8 mouse cellular contexts compared by ENCODE assay signal in genomic region chr3:96340611-96341312, GRCm38 (mm10). TPM values are rescaled to one million over a fixed set of nuclear protein-coding genes. Genes with fewer than 3 reads are reported as not detected.
A peak's percentile ranks its signal among the peaks of the same experiment; 100 is the strongest.
DNase-seq lines count a peak whose midpoint lies in the region; ATAC-seq and TF ChIP-seq lines count a peak whose summit lies in the region.

No protein-coding gene starts in this region.

- no peak overlapping the region for H3K27ac ChIP-seq in forebrain, embryonic 10.5 days
- no peak overlapping the region for H3K27ac ChIP-seq in forebrain, embryonic 13.5 days
- no peak overlapping the region for H3K27ac ChIP-seq in stomach, embryonic 15.5 days
- no peak overlapping the region for H3K27ac ChIP-seq in stomach, postnatal 0 days (replicated peaks)
- H3K27ac ChIP-seq in limb, embryonic 10.5 days = no peak overlapping the region

- TF ChIP-seq EP300 in stomach, postnatal 0 days (optimal IDR thresholded peaks at IDR 0.05) = no peak

- 3% methylated on average over 24 of the region's 24 CpGs for WGBS in forebrain, embryonic 10.5 days
- WGBS in forebrain, embryonic 13.5 days = 3% methylated on average over 24 of the region's 24 CpGs
- 5% methylated on average over 24 of the region's 24 CpGs for WGBS in stomach, embryonic 15.5 days
- WGBS in stomach, postnatal 0 days = 4% methylated on average over 24 of the region's 24 CpGs
- WGBS in limb, embryonic 10.5 days = 5% methylated on average over 24 of the region's 24 CpGs

- H3K27me3 ChIP-seq in forebrain, embryonic 10.5 days (ENCODE audit: poor library complexity, severe bottlenecking) = peaks cover 93% of the 10 kb centered on the region
- H3K27me3 ChIP-seq in forebrain, embryonic 13.5 days = peaks cover 86% of the 10 kb centered on the region
- peaks cover 53% of the 10 kb centered on the region for H3K27me3 ChIP-seq in stomach, embryonic 15.5 days (replicated peaks)
- H3K27me3 ChIP-seq in stomach, postnatal 0 days (ENCODE audit: control insufficient read depth, insufficient read depth, low read length) = peaks cover 20% of the 10 kb centered on the region; the same call in 1 of the 2 replicates
- peaks cover 72% of the 10 kb centered on the region for H3K27me3 ChIP-seq in limb, embryonic 10.5 days (ENCODE audit: low read depth, poor library complexity, severe bottlenecking)

- TF ChIP-seq CTCF in stomach, postnatal 0 days (IDR thresholded peaks at IDR 0.05; ENCODE audit: low read depth) = no peak

- H3K36me3 ChIP-seq in forebrain, embryonic 10.5 days (replicated peaks) = no peaks in the 10 kb centered on the region
- H3K36me3 ChIP-seq in forebrain, embryonic 13.5 days (ENCODE audit: poor library complexity, severe bottlenecking) = no peaks in the 10 kb centered on the region
- H3K36me3 ChIP-seq in stomach, embryonic 15.5 days = no peaks in the 10 kb centered on the region
- H3K36me3 ChIP-seq in stomach, postnatal 0 days (ENCODE audit: control insufficient read depth, insufficient read depth, low read length) = no peaks in the 10 kb centered on the region
- no peaks in the 10 kb centered on the region for H3K36me3 ChIP-seq in limb, embryonic 10.5 days

- no peaks in the 10 kb centered on the region for H3K9me3 ChIP-seq in forebrain, embryonic 10.5 days
- H3K9me3 ChIP-seq in forebrain, embryonic 13.5 days (replicated peaks) = no peaks in the 10 kb centered on the region
- H3K9me3 ChIP-seq in stomach, embryonic 15.5 days = no peaks in the 10 kb centered on the region
- H3K9me3 ChIP-seq in stomach, postnatal 0 days (ENCODE audit: control insufficient read depth, low read length) = no peaks in the 10 kb centered on the region
- H3K9me3 ChIP-seq in limb, embryonic 10.5 days (replicated peaks) = no peaks in the 10 kb centered on the region

- peaks cover 15% of the 10 kb centered on the region for H3K4me1 ChIP-seq in forebrain, embryonic 10.5 days
- H3K4me1 ChIP-seq in forebrain, embryonic 13.5 days = no peaks in the 10 kb centered on the region
- no peaks in the 10 kb centered on the region for H3K4me1 ChIP-seq in stomach, embryonic 15.5 days
- no peaks in the 10 kb centered on the region for H3K4me1 ChIP-seq in stomach, postnatal 0 days (replicated peaks; ENCODE audit: control insufficient read depth, insufficient read depth)
- peaks cover 6% of the 10 kb centered on the region; the same call in 1 of the 2 replicates for H3K4me1 ChIP-seq in limb, embryonic 10.5 days

- no peak overlapping the region for H3K4me2 ChIP-seq in forebrain, embryonic 13.5 days
- H3K4me2 ChIP-seq in stomach, embryonic 15.5 days = peak overlapping the region; percentile 38
- H3K4me2 ChIP-seq in stomach, postnatal 0 days (replicated peaks; ENCODE audit: low read depth) = no peak overlapping the region

- no peak for ATAC-seq in forebrain, embryonic 13.5 days
- ATAC-seq in stomach, embryonic 15.5 days (ENCODE audit: insufficient read depth, low FRiP score, low read depth) = peak; percentile 63; the same call in 1 of the 2 replicates
- no peak for ATAC-seq in stomach, postnatal 0 days (ENCODE audit: low FRiP score, low TSS enrichment)

- peak; percentile 63 for DNase-seq in forebrain, embryonic 10.5 days (ENCODE audit: extremely low spot score, low spot score)
- no peak for DNase-seq in stomach, postnatal 0 days (ENCODE audit: low spot score)
- DNase-seq in limb, embryonic 10.5 days (ENCODE audit: low spot score) = peak; percentile 50
- DNase-seq in thymus, postnatal 25 days = peak; percentile 47
- no peak for DNase-seq in adrenal gland, postnatal 4 days (ENCODE audit: low spot score in 2 of 2)
- DNase-seq in urinary bladder, postnatal 14 days (ENCODE audit: low spot score) = no peak

- H3K4me3 ChIP-seq in forebrain, embryonic 10.5 days = peak overlapping the region; percentile 40
- H3K4me3 ChIP-seq in forebrain, embryonic 13.5 days = no peak overlapping the region
- peak overlapping the region; percentile 22; the same call in 1 of the 2 replicates for H3K4me3 ChIP-seq in stomach, embryonic 15.5 days (replicated peaks)
- no peak overlapping the region for H3K4me3 ChIP-seq in stomach, postnatal 0 days (ENCODE audit: low read depth, low read length)
- H3K4me3 ChIP-seq in limb, embryonic 10.5 days = peak overlapping the region; percentile 37; the same call in 1 of the 2 replicates

- H3K9ac ChIP-seq in forebrain, embryonic 13.5 days = no peak overlapping the region
- H3K9ac ChIP-seq in stomach, embryonic 15.5 days = no peak overlapping the region
- H3K9ac ChIP-seq in stomach, postnatal 0 days (ENCODE audit: low read length) = no peak overlapping the region

RNA-seq across cellular contexts. Expression of gene Fcgr1, which starts 47.0 kb away (rescaled TPM):
- polyA plus RNA-seq in forebrain, embryonic 10.5 days (2016; fragmentation: Nextera tagmentation; extraction: Ambion mirVana) = 0.84 and 1.3 TPM in 2 replicates
- 0.56 and 1.0 TPM in 2 replicates for polyA plus RNA-seq in forebrain, embryonic 13.5 days (2015; fragmentation: Nextera tagmentation; extraction: Ambion mirVana)
- polyA plus RNA-seq in stomach, embryonic 15.5 days (2015; fragmentation: Nextera tagmentation; extraction: Ambion mirVana) = 3.8 and 4.4 TPM in 2 replicates
- 2.5 and 3.8 TPM in 2 replicates for polyA plus RNA-seq in stomach, postnatal 0 days (2015; fragmentation: Nextera tagmentation; extraction: Ambion mirVana)
- 0.60 and 0.85 TPM in 2 replicates for polyA plus RNA-seq in limb, embryonic 10.5 days (2016; fragmentation: Nextera tagmentation; extraction: Ambion mirVana)
- 1 to 10 TPM; 1.1 to 1.8 TPM for total RNA-seq in adrenal gland, postnatal 4 days (2021)

Comparison
In these comparisons a context has a peak if more than half of its experiments do, and no peak if none do; other contexts are left out.
1. H3K4me3 ChIP-seq: peak in forebrain, embryonic 10.5 days (single experiment), stomach, embryonic 15.5 days (single experiment) and limb, embryonic 10.5 days (single experiment); none in forebrain, embryonic 13.5 days (single experiment) and stomach, postnatal 0 days (single experiment).
2. DNase-seq: peak in forebrain, embryonic 10.5 days (single experiment), limb, embryonic 10.5 days (single experiment) and thymus, postnatal 25 days (single experiment); none in stomach, postnatal 0 days (single experiment), adrenal gland, postnatal 4 days (0 of 2) and urinary bladder, postnatal 14 days (single experiment).